Mouse (Mus musculus) neural tube, embryonic 11.5 days (tissue): ENCODE results near the gene M6pr. TPM values are rescaled to one million over a fixed set of nuclear protein-coding genes. Genes with fewer than 3 reads are reported as not detected.

Experiments
- ATAC-seq: fragments of 200-750 bp; cut with Nextera tagmentation; 2 replicates; pipeline ENCODE4 v1.8.0; 2017; ENCODE audit warnings: moderate number of reproducible peaks, mild to moderate bottlenecking, moderate TSS enrichment, moderate library complexity; ENCODE audit not compliant: insufficient read depth, low FRiP score, low TSS enrichment
- DNase-seq: peaks from one replicate; pipeline ENCODE4 v3.0.0-alpha.2; 2015; ENCODE audit warnings: low spot score
- H3K27ac ChIP-seq: fragments of 300-500 bp; sonication (generic); 2 replicates; pipeline ENCODE4 v1.5.1; 2014; ENCODE audit warnings: low read depth, mild to moderate bottlenecking, low read length
- H3K27me3 ChIP-seq: fragments of 300-500 bp; sonication (generic); 2 replicates; pipeline ENCODE4 v1.6.1; 2014; ENCODE audit warnings: mild to moderate bottlenecking, low read length, mixed read lengths; ENCODE audit not compliant: control insufficient read depth, insufficient read depth
- H3K36me3 ChIP-seq: fragments of 300-500 bp; sonication (generic); 2 replicates; pipeline ENCODE4 v1.6.1; 2014; ENCODE audit warnings: mild to moderate bottlenecking, low read length, moderate library complexity, mixed read lengths; ENCODE audit not compliant: control insufficient read depth, insufficient read depth
- H3K4me1 ChIP-seq: fragments of 300-500 bp; sonication (generic); 2 replicates; pipeline ENCODE4 v1.6.1; 2014; ENCODE audit warnings: low read length, mixed read lengths; ENCODE audit not compliant: control insufficient read depth, insufficient read depth
- H3K4me2 ChIP-seq: fragments of 300-500 bp; sonication (generic); 2 replicates; pipeline ENCODE4 v1.6.1; 2014; ENCODE audit warnings: low read depth, mild to moderate bottlenecking, moderate library complexity
- H3K4me3 ChIP-seq: fragments of 300-500 bp; sonication (generic); 2 replicates; pipeline ENCODE4 v1.5.1; 2014; ENCODE audit warnings: low read depth, low read length
- H3K9ac ChIP-seq: fragments of 300-500 bp; sonication (generic); 2 replicates; pipeline ENCODE4 v1.6.1; 2014; ENCODE audit warnings: mild to moderate bottlenecking, low read length
- H3K9me3 ChIP-seq: fragments of 300-500 bp; sonication (generic); 2 replicates; pipeline ENCODE4 v1.6.1; 2016; ENCODE audit warnings: low read length; ENCODE audit not compliant: control insufficient read depth
- WGBS: fragments of 180-500 bp; shearing (Covaris S2); extraction: QIAGEN DNeasy Blood & Tissue Kit; methylation state at CpG from one replicate; pipeline ENCODE4 v1.1.7; 2014; 5-methylcytosine and 5-hydroxymethylcytosine counted together
- polyA plus RNA-seq: library from polyadenylated mRNA; unstranded; fragments of >200 nt; fragmentation: Nextera tagmentation; extraction: Ambion mirVana; gene quantifications from 2 replicates; pipeline ENCODE4 v1.2.1, GENCODE M21; 2014

M6pr gene
- 81.8 and 89.8 TPM in 2 replicates for polyA plus RNA-seq

- WGBS = under 1% methylated on average over 49 of the region's 49 CpGs
- Histone ChIP-seq H3K4me1 (peaks cover 11% of the 10 kb centered on the region), H3K4me2 (peak within 1 kb of the TSS; percentile 81), H3K36me3 (no peaks in the 10 kb centered on the region; the same call in 1 of the 2 replicates), H3K4me3 (peak within 1 kb of the TSS; percentile 69), H3K27ac (no peak within 1 kb of the TSS), H3K9me3 (no peaks in the 10 kb centered on the region), H3K9ac (peak within 1 kb of the TSS; percentile 70), H3K27me3 (no peaks in the 10 kb centered on the region)
- ATAC-seq (peak; percentile 97), DNase-seq (peak; percentile 93)
These were observed at the start of gene M6pr for GRCm38 (mm10) chr6:122308505-122309393. TSS of gene M6pr (plus strand) at chr6:122308720.

GRCm38 (mm10) chr6:122262543-122262942 lies 46.0 kb upstream of the M6pr start:
- no peaks in the 10 kb centered on the region for H3K9me3 ChIP-seq
- 94% methylated on average over 8 of the region's 8 CpGs for WGBS
- H3K9ac ChIP-seq = no peak overlapping the region
- no peaks in the 10 kb centered on the region for H3K4me1 ChIP-seq
- no peak overlapping the region for H3K4me3 ChIP-seq
- DNase-seq = no peak
- no peak for ATAC-seq
- no peaks in the 10 kb centered on the region for H3K27me3 ChIP-seq
- H3K27ac ChIP-seq = no peak overlapping the region
- H3K4me2 ChIP-seq = no peak overlapping the region
- H3K36me3 ChIP-seq = no peaks in the 10 kb centered on the region

GRCm38 (mm10) chr6:122268561-122268960 lies 40.0 kb upstream of the M6pr start:
- no peak for DNase-seq
- Histone ChIP-seq H3K9me3 (no peaks in the 10 kb centered on the region), H3K36me3 (no peaks in the 10 kb centered on the region), H3K27me3 (no peaks in the 10 kb centered on the region), H3K9ac (no peak overlapping the region), H3K4me1 (no peaks in the 10 kb centered on the region), H3K4me2 (no peak overlapping the region), H3K4me3 (no peak overlapping the region), H3K27ac (no peak overlapping the region)
- ATAC-seq = no peak
- 84% methylated on average over 3 of the region's 3 CpGs for WGBS

GRCm38 (mm10) chr6:122269170-122269569 lies 39.4 kb upstream of the M6pr start:
- 90% methylated on average over 4 of the region's 4 CpGs for WGBS
- no peaks in the 10 kb centered on the region for H3K36me3 ChIP-seq
- H3K4me3 ChIP-seq = no peak overlapping the region
- H3K9ac ChIP-seq = no peak overlapping the region
- no peaks in the 10 kb centered on the region for H3K27me3 ChIP-seq
- no peaks in the 10 kb centered on the region for H3K9me3 ChIP-seq
- H3K4me1 ChIP-seq = no peaks in the 10 kb centered on the region
- no peak overlapping the region for H3K27ac ChIP-seq
- ATAC-seq (no peak), DNase-seq (no peak)
- H3K4me2 ChIP-seq = no peak overlapping the region

- Histone ChIP-seq H3K4me1 (no peaks in the 10 kb centered on the region), H3K4me3 (no peak overlapping the region), H3K4me2 (no peak overlapping the region), H3K36me3 (no peaks in the 10 kb centered on the region), H3K9ac (no peak overlapping the region), H3K27ac (no peak overlapping the region), H3K9me3 (no peaks in the 10 kb centered on the region), H3K27me3 (no peaks in the 10 kb centered on the region)
- no peak for ATAC-seq
- no peak for DNase-seq
- WGBS = 85% methylated on average over 11 of the region's 11 CpGs
These were observed 38.4 kb upstream of the M6pr start for GRCm38 (mm10) chr6:122270152-122270551.

- H3K9ac ChIP-seq = no peak overlapping the region
- WGBS = 72% methylated on average over 5 of the region's 5 CpGs
- no peaks in the 10 kb centered on the region for H3K27me3 ChIP-seq
- ATAC-seq = no peak
- no peaks in the 10 kb centered on the region for H3K4me1 ChIP-seq
- no peak overlapping the region for H3K4me3 ChIP-seq
- DNase-seq = no peak
- no peak overlapping the region for H3K27ac ChIP-seq
- no peak overlapping the region for H3K4me2 ChIP-seq
- H3K9me3 ChIP-seq = no peaks in the 10 kb centered on the region
- H3K36me3 ChIP-seq = no peaks in the 10 kb centered on the region
These were observed 34.0 kb upstream of the M6pr start for GRCm38 (mm10) chr6:122274546-122274945.

- no peaks in the 10 kb centered on the region for H3K4me1 ChIP-seq
- H3K27ac ChIP-seq = no peak overlapping the region
- H3K27me3 ChIP-seq = no peaks in the 10 kb centered on the region
- no peak for ATAC-seq
- no peak overlapping the region for H3K4me3 ChIP-seq
- no peak overlapping the region for H3K9ac ChIP-seq
- no peak for DNase-seq
- no peak overlapping the region for H3K4me2 ChIP-seq
- 90% methylated on average over 7 of the region's 7 CpGs for WGBS
- H3K36me3 ChIP-seq = no peaks in the 10 kb centered on the region
- H3K9me3 ChIP-seq = no peaks in the 10 kb centered on the region
These were observed 32.0 kb upstream of the M6pr start for GRCm38 (mm10) chr6:122276565-122276964.

- no peak for DNase-seq
- Histone ChIP-seq H3K27me3 (no peaks in the 10 kb centered on the region), H3K9me3 (no peaks in the 10 kb centered on the region), H3K4me3 (no peak within 1 kb of the TSS), H3K4me1 (no peaks in the 10 kb centered on the region), H3K36me3 (no peaks in the 10 kb centered on the region), H3K9ac (no peak within 1 kb of the TSS), H3K27ac (no peak within 1 kb of the TSS), H3K4me2 (no peak within 1 kb of the TSS)
- ATAC-seq = no peak
- WGBS = 90% methylated on average over 6 of the region's 6 CpGs
These were observed 25.7 kb upstream of the M6pr start, which contains the start of gene Klrg1 for GRCm38 (mm10) chr6:122282782-122283181. TSS of gene Klrg1 (minus strand) at chr6:122282882.

- no peak for ATAC-seq
- no peaks in the 10 kb centered on the region for H3K36me3 ChIP-seq
- H3K9me3 ChIP-seq = no peaks in the 10 kb centered on the region
- H3K27ac ChIP-seq = no peak overlapping the region
- no peak for DNase-seq
- WGBS = 87% methylated on average over 2 of the region's 2 CpGs
- H3K4me2 ChIP-seq = no peak overlapping the region
- H3K9ac ChIP-seq = no peak overlapping the region
- H3K27me3 ChIP-seq = no peaks in the 10 kb centered on the region
- H3K4me3 ChIP-seq = no peak overlapping the region
- no peaks in the 10 kb centered on the region for H3K4me1 ChIP-seq
These were observed 25.1 kb upstream of the M6pr start for GRCm38 (mm10) chr6:122283429-122283828.
